Mouse (Mus musculus) heart, postnatal 4 days (tissue): ENCODE data around the gene Hoxd9. TPM values are rescaled to one million over a fixed set of nuclear protein-coding genes. Genes with fewer than 3 reads are reported as not detected.
A peak's percentile ranks its signal among the peaks of the same experiment; 100 is the strongest.

Experiments
- DNase-seq: peaks from one replicate; pipeline ENCODE4 v3.0.0; 2021
- total RNA-seq, 2 experiments: library from RNA; stranded (reverse); gene quantifications; 2 replicates each; pipeline ENCODE4 v1.2.3; 2021

Hoxd9 gene
- total RNA-seq: under 1 TPM; 0.12 to 0.27 TPM

DNA sequence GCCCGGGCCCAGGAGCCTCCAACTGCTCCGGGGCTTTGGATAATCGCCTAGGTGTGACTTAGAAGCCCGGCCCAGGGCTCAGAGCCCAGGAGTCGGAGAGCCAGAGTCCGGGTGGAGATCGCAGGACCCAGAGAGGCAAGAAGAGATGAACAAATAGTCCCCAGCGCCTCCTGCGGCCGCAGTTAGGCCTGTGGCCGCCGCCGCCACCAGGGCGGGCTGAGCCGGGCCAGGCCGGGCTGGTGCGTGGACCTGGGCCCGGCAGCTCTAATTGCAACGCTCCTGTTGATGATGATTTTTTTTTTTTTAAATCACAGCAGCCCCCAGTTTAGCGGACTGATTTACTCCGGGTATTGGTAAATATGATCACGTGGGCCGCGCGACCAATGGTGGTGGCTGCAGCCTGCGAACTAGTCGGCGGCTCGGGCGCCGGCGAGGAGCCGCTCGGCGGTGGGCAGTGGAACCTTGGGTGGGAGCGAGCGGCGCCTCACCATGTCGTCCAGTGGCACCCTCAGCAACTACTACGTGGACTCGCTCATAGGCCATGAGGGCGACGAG is at the start of gene Hoxd9:
TSS of gene Hoxd9 (plus strand) at position 161 of the 555 bp plus-strand sequence.
- DNase-seq: peak; percentile 54

DNA sequence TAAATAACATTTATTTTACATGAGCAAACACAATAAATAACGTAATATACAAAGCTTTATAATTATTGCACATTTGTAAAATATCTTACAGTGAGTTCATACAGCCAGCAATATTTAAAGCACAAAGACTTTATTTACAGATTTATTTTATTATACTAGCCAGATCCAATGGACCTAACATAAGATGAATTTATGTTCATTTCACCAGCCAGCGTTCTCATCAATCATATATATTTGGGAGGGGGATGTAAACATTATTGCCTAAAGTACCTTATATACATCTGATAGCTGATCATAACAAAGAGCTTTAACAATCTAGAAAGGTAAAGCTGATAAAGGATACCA is 44.6 kb upstream of the Hoxd9 start:
- DNase-seq: no peak

GRCm38 (mm10) chr2:74653781-74654535 is 43.6 kb upstream of the Hoxd9 start:
- no peak for DNase-seq

DNA sequence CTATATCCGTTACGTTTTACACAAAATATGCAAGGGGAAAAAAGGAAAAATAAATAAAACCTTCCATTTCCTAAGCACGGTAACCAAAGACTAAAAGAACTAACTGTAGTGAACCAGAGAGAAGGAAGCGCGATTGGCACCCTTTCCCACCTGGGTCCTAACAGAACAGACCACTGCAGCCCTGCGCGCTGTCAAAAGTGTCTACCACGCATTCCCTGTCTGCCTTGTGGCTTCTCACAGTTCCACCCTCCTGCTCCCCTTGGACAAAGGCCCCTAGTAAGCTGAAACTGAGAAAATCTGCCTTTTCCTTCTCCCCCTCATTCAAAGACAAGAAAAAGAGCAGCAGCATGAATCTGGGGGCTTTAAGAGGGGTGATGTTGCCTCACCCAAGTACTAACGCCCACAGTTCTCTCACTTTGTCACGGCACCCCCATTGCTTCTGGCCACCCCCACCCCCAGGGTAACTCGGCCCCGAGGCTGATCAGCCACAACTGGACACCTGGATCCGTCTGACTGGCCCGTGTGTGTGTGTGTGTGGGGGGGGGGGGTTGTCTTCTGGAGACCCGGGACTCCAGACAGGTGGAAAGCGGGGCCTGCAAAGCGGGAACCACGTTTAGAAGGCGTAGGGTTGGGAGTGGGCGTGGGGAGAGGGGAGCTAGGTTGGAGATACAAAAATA is 42.6 kb upstream of the Hoxd9 start:
- no peak for DNase-seq

GRCm38 (mm10) chr2:74655420-74655781 is 42.1 kb upstream of the Hoxd9 start:
- DNase-seq: peak; percentile 66

- DNase-seq: no peak
These were observed 41.5 kb upstream of the Hoxd9 start for GRCm38 (mm10) chr2:74655821-74656631.

- no peak for DNase-seq
These were observed 40.9 kb upstream of the Hoxd9 start for GRCm38 (mm10) chr2:74656632-74657021.

- no peak for DNase-seq
These were observed 40.1 kb upstream of the Hoxd9 start for GRCm38 (mm10) chr2:74657251-74658023.

DNA sequence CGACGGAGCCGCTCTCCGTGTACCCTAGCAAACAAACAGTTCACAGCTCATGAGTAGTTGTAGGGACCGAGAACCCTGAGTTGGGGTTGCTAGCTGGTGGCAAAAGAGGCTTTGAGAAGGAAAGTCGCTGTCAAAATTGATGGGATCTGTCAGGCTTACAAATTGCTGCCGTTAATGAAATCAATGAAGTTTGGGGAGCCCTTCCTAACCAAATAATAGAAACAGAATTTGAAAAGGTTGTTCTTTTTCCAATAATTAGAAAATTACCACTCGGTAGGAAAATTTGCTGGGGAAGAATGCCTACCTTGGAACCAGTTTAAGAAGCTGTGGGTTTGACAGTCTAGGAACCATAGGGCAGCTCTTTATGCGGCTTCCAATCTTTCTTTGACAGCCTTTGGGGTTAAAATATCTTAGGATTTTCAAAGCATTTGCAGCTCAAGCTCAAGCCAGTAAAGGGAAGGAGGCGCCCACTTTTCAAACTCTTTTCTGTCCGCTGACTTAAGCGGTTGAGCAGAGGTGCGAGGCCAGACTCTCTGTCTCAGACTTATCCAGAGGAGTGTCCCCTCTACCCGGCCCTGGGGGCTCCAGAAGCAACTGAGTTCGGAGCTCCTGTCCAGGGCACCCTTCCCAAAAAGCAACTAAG is 39.4 kb upstream of the Hoxd9 start:
- DNase-seq: no peak

DNA sequence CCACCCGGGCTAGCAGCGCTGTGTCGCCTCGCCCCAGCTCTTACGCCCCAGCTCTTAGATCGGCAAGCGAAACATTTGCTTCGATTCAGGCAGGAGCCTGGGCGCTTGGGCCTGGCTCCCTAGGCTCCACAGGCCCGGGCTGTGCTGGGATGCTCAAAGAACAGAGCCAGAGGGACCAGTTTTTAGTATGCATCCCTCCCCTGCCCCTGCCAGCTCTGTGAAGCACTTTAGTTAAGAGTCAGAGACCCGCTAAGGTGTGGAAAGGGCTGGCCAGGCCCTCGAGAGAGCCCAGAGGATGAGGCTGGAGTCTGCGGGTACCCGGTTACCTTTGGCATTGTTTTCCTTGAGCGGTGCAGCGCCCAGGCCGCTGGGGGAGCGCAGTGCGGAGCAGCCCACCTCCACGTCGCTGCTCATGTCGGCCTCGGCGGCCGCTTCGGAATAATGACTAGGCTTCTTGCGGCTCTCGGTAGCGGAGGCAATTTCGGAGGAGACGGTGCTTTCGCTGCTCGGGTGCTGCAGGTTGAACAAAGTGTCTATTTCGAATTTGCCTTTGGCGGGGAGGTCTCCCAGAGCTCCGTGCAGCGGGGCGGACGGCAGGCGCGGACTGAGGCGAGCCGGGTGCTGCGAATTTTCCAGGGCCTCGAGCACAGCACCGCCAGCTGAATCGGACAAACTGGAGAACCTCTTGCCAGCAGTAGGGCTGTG is 38.7 kb upstream of the Hoxd9 start:
- DNase-seq: no peak

- no peak for DNase-seq
These were observed 38.0 kb upstream of the Hoxd9 start, which contains the start of gene Evx2 for GRCm38 (mm10) chr2:74659507-74660005. Gene Evx2 (minus strand): TSS chr2:74659557.

- no peak for DNase-seq
These were observed 36.8 kb upstream of the Hoxd9 start for GRCm38 (mm10) chr2:74660421-74661375.

DNA sequence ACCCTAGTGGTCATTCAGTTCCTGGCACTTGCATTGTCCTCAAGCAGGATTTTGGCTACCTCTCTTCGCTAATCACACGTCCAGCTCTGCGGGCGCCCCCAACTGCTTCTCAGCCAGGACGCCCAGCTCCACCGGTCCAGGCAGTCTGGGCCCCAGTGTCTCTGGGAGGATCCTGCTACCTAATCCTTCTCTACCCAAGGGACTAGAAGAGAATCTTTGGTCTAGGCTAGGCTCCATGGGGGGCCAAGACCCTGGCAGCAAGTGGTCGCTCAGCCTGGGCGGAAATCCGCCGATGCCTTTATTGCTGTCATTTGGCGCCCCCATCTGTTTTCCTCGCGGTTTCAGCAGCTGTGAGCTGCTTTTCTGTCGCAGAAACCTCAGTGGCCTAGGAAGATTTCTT is 35.8 kb upstream of the Hoxd9 start:
- peak; percentile 66 for DNase-seq

GRCm38 (mm10) chr2:74663291-74663925 is 34.1 kb upstream of the Hoxd9 start:
- peak; percentile 62 for DNase-seq

GRCm38 (mm10) chr2:74666411-74666810 is 31.1 kb upstream of the Hoxd9 start:
- DNase-seq: no peak

- no peak for DNase-seq
These were observed 30.2 kb upstream of the Hoxd9 start for GRCm38 (mm10) chr2:74667191-74667841.

GRCm38 (mm10) chr2:74667842-74668357 is 29.6 kb upstream of the Hoxd9 start, which contains the start of gene Hoxd13:
Gene Hoxd13 (plus strand): TSS chr2:74668310.
- DNase-seq: no peak
